Mouse (Mus musculus): ENCODE measurements around the gene Tmem9.

The Tmem9 gene

GRCm38 (mm10) chr1:136007211-136008158, at the start of gene Tmem9:
Gene Tmem9 (plus strand): TSS chr1:136008150.
- DNase-seq (ENCODE audit: low read depth), result peak; percentile 70

DNA sequence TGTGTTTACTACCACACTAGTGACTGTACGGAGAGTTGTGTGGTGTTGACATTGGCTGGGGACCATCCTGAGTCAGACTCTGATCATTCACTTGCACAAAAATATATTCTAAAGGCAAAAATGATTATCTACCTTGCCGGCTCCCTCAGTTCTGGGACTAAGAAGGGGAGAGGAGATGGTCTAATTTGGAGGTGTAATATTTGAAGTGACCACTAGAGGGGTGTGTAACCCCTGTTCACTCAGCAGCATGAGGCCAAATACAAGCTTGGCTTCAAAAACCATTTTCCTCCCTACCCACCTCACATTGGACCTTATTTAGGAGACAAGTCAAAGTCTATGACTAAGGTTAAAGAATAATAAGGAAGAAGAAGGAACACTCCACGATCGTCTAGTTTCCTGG, 49.5 kb upstream of the Tmem9 start:
- peak; percentile 88 for DNase-seq (ENCODE audit: low read depth)

DNA sequence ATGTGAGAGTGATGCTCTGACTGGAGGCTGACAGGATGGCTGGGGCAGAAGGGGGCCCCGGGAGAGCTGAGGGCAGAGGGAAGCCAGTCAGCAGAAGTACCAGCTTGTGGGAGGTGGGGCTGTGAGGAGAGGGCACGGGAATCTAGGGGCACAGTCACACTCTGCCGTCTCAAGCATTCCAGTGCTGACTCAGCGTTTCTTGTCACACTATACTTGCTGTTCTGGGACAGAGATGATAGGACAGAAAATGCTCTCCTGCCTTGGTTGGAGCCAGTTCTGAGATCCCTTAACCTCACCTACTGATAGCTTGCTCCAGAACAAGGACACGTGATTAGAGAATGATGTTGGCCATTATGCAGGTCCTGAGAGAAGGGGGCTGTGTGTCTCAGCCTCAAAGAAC, 44.8 kb upstream of the Tmem9 start:
- no peak for DNase-seq (ENCODE audit: low read depth)

DNA sequence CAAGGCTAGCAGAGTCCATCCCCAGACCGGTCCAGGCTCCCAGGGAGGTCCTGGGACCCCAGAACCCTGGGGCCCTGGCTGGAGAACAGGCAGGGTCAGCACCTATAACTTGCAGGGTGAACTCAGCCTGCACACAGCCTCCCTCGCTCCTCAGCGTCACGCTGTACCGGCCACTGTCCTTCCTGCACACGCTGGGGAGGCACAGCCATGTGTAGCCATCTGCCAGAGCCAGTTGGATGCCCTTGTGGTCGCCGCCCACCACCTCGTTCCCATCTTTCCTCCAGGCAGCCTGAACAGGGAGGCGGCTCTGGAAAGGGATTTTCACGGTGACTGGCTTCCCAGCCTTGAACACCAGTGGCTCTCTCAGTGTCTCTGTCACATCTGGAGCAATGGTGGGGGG, 43.4 kb upstream of the Tmem9 start:
- DNase-seq (ENCODE audit: low read depth), result no peak

DNA sequence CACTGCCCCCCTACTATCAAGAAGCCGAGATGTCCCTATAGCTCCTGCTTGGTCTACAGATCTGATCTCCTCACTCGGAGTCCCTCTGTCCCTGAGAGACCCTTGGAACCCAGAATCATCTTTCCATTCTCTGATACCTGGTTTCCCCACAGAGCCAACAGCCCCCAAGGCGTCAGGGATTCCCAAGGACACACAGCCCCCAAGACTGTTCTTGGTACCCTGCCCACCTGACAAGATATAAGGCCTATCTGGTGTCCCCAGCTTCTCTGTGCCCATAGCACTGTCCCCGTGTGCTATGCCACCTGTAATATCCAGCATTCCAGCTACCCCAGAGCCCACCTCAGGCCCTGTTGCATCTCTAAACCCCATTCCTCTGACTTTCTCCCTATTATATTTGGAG, 40.2 kb upstream of the Tmem9 start:
- DNase-seq (ENCODE audit: low read depth), result no peak

- DNase-seq (ENCODE audit: low read depth), result no peak
These were observed 37.5 kb upstream of the Tmem9 start for GRCm38 (mm10) chr1:135970486-135970885.

GRCm38 (mm10) chr1:135972576-135972975, 35.4 kb upstream of the Tmem9 start:
- no peak for DNase-seq (ENCODE audit: low read depth)

DNA sequence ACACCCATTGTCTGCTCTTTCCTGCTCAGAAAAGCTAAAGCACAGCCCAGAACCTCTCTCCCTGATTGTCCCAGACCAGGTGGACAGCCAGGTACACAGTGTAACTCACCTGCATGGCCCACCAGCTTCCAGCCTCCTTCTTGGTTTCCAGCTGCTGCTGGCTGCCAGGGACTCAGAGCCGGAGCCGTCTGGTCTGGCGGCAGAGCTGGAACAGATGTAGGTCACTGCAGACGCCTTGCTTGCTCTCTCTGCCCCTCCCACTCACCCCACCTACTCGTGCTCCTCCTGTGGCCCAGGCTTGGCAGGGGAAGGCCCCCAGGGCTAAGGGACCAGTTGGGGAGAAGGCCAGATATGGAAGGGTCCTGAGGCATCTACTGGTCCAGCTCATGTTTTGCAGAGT, 23.8 kb upstream of the Tmem9 start:
- no peak for DNase-seq (ENCODE audit: low read depth)

DNA sequence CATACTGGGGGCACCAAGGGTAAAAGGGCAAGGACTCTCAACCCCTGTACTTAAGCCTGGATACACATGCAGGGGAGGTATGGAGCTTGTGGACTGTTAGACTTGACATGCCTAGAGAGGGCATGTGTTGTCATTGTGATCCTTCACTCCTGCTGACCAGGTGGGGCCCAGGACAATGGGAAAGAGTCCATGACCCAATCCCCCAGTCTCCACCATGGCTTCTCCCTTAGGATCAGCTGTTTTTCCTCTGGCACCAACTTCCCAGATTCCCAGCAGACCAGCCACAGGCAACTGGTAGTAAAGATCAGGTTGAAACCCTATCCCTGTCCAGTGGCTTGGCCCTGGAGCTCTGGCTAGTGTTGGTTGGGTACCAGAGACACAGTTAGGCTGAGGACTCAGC, 18.1 kb upstream of the Tmem9 start:
- DNase-seq (ENCODE audit: low read depth), result no peak

GRCm38 (mm10) chr1:135993470-135993869, 14.5 kb upstream of the Tmem9 start:
- DNase-seq (ENCODE audit: low read depth), result peak; percentile 7

GRCm38 (mm10) chr1:135997537-135997936, 10.4 kb upstream of the Tmem9 start:
- no peak for DNase-seq (ENCODE audit: low read depth)

DNA sequence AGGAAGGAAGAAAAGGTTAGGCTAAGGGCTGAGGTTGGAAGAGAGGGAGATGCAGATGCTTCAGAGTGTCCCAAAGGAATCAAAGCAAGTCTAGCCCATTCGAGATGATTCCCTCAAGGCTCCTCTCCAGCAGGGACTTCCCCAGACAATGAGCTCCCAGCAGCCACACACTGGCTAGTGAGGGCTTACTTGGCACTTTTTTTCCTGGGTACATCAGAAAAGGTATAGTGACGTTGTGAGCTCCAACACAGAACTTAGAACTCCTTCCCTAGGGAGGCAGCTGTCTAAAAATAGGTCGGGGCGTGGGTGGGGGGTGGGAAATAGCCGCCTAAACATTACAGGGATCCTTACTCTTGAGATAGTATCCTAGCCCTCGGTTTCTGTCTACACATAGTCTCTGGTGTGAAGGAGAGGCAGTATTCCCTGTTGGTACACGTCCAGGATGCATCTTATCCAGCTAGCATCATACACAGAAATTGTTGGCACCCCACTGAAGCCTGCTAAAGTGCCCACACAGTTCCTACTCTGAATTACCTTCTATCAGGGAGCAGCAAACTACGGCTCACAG, 8.1 kb upstream of the Tmem9 start:
- DNase-seq (ENCODE audit: low read depth), result peak; percentile 35

GRCm38 (mm10) chr1:136001438-136001837, 6.5 kb upstream of the Tmem9 start:
- no peak for DNase-seq (ENCODE audit: low read depth)

DNA sequence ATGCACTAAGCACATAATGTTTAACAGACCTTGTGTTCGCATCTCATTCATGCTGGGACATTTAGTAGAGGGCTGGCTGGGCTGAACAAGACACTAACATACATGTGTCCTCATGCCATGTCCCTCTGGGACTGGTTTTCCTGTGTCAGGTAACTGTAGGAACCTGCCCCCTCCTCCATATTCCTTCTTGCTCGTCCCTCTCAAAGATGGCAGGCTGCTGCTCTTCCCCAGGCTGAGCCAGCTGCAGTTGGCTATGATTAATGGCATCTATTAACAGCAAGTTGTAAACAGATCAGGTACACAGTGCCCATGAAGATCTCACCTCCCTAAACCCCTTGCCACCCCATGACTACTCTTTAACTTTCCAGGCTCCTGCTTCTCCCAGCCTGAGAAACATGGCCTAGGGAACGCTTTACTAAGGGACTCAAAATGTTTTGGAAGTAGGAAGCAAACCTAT, 1.6 kb upstream of the Tmem9 start, which contains the start of gene Igfn1:
Gene Igfn1, minus strand, starts transcription at position 51 of the 457 bp plus-strand sequence.
- no peak for DNase-seq (ENCODE audit: low read depth)

GRCm38 (mm10) chr1:136008159-136008533, 196 bp downstream of the Tmem9 start:
- no peak for DNase-seq (ENCODE audit: low read depth)

DNA sequence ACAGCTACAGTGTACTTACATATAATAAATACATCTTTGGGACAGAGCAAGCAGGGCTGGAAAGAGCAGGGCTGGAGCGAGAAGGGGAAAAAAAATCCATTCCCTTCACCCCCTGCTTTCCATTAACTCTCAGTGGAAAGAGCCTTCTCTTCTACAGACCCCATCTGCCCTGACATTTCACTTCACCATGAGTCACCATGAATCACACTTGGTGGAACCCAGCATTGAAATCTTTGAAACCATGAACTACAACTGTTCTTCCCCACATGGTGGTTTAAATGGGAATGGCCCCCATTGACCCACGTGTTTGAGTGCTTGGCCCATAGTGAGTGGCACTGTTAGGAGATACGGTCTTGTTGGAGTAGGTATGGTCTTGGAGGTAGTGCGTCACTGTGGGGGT, 2.3 kb downstream of the Tmem9 start:
- peak; percentile 47 for DNase-seq (ENCODE audit: low read depth)

- DNase-seq (ENCODE audit: low read depth), result no peak
These were observed 5.6 kb downstream of the Tmem9 start for GRCm38 (mm10) chr1:136013513-136013912.

GRCm38 (mm10) chr1:136014796-136015502, 7.0 kb downstream of the Tmem9 start:
- DNase-seq (ENCODE audit: low read depth), result no peak

GRCm38 (mm10) chr1:136017307-136017706, 9.4 kb downstream of the Tmem9 start:
- DNase-seq (ENCODE audit: low read depth), result peak; percentile 63

- peak; percentile 98 for DNase-seq (ENCODE audit: low read depth)
These were observed 10.0 kb downstream of the Tmem9 start for GRCm38 (mm10) chr1:136017907-136018313.

- peak; percentile 47 for DNase-seq (ENCODE audit: low read depth)
These were observed 10.6 kb downstream of the Tmem9 start for GRCm38 (mm10) chr1:136018390-136019189.

DNA sequence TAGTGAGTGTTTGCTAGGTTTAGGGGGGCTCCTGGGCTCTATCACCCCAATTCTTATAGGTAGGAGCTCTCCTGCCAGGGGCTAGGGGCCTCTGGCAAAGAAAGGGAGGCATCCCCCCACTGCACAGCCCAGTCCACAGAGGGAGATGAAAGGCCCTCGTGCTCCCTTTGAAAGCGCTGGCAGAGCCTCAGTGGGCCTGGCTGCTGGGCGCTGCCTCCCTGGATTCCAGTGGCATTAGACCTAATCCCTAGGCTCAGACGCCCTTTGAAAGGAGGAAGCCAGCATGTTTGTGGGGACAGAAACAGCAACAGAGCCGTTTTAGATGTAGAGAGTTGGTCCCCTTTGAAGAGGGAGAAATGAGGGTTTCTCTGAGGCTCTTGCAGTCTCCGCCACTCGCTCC, 22.3 kb downstream of the Tmem9 start:
- no peak for DNase-seq (ENCODE audit: low read depth)

Data from NIH3T3 (cell line).